Mouse (Mus musculus) left cerebral cortex, adult 18-20 months (tissue): Measurements from ENCODE around the gene Cadm1. TPM values are rescaled to one million over a fixed set of nuclear protein-coding genes. Genes with fewer than 3 reads are reported as not detected.

Experiments used
- DNase-seq, 2 experiments: peaks; one replicate each; pipeline ENCODE4 v3.0.0; 2021 to 2022; ENCODE audit warnings: low spot score in 2 of 2, mixed read lengths in 1 of 2
- total RNA-seq, 2 experiments: library from RNA; stranded (reverse); gene quantifications; 2 replicates each; pipeline ENCODE4 v1.2.3; 2021

Gene Cadm1
- total RNA-seq, 2 experiments from 2014 or later: 232 to 241 TPM

- no peak for DNase-seq
Observed at GRCm38 (mm10) chr9:47776941-47777919, 247.3 kb downstream of the Cadm1 start.

DNA sequence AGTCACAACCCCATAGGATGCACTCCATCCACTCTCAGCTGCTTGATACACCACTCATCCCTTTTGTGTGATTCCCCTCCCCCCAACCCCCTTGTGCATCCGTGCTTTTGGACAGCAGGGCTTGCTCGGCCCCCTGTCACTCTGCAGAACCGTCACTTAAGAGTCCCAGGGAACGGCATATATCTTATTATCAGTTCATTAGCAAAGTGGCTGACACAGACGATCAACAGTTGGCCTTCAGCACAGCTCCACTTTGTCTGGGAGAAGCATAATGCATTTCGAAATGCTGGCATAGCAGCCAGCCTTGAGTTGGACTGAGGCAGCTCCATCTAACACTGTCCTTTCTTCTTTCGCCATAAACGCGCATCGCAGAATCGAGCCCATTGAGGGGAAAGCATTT lies 248.5 kb downstream of the Cadm1 start:
- no peak for DNase-seq

DNA sequence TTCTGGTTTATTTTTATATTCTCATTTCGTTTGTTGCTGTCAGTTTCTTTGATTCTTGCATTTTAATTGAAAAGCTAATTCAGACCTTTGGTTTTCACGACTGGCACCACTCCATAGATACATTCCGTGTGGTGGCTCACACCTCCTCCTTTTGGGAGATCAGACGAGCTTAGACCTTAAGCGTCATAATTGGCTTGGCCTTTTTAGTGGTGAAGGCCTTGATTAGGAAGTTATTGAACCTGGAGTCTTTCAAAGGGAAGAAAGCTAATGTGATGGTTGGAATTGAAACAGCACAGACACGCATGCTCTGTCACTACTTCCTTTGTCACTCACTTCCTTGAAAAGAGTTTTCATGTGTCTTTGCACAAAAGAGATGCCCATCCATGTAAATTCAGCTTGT lies 249.3 kb downstream of the Cadm1 start:
- no peak for DNase-seq

- no peak for DNase-seq
Observed at GRCm38 (mm10) chr9:47786642-47787041, 256.7 kb downstream of the Cadm1 start.

- no peak for DNase-seq
Observed at GRCm38 (mm10) chr9:47798478-47798877, 268.5 kb downstream of the Cadm1 start.

GRCm38 (mm10) chr9:47801242-47801641 lies 271.3 kb downstream of the Cadm1 start:
- no peak for DNase-seq

- no peak for DNase-seq
Observed at GRCm38 (mm10) chr9:47802527-47802926, 272.6 kb downstream of the Cadm1 start.

DNA sequence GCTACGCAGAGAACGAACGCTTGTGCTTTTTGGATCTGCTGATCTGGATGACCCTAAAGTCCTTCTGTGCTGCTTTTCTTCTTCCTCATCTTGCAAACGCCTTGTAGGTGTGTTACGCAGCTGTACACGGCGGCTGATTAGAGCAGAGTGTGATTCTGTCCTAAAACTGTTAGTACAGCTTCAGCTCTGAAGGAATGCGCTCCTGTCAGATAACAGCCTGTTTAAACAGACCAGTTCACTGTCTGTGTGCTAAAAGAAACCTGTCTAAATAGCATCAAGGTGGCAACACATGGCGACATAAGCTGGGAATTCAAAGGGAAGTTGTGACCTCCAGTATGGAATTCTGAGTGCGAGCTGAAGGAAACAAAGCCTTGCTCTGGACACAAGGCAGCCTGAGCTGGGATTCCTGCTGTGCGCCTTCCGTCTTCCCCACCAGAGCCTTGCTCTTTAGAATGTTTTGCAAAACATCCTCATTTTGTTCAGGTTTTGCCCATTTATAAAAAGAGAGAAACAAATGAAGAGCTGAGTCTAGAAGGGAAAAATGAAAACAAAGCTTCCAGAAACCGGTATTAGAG lies 273.6 kb downstream of the Cadm1 start:
- DNase-seq: no peak

GRCm38 (mm10) chr9:47805658-47806057 lies 275.7 kb downstream of the Cadm1 start:
- DNase-seq: no peak

DNA sequence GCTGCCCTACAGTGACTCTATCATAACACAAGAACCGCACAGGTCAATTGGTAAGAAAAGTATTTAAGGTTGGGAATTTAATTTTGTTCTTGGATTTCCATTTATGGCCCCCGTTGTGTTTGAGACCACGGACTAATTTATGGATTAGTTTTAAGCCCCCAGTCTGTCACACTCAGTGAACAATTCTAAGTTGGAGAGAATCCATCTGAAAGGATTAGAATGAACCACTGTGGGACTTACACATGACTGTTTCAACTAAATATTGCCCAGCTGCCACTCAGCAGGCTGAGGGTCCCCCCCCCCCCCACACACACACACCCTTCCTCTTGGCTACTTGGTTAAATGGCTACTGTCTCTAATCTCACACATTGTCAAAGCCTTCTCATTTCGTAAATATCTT lies 295.7 kb downstream of the Cadm1 start:
- no peak for DNase-seq

- peak in 1 of 2 experiments; percentile 23 for DNase-seq
Observed at GRCm38 (mm10) chr9:47828762-47829161, 298.8 kb downstream of the Cadm1 start.

GRCm38 (mm10) chr9:47829204-47829603 lies 299.2 kb downstream of the Cadm1 start:
- DNase-seq: no peak

DNA sequence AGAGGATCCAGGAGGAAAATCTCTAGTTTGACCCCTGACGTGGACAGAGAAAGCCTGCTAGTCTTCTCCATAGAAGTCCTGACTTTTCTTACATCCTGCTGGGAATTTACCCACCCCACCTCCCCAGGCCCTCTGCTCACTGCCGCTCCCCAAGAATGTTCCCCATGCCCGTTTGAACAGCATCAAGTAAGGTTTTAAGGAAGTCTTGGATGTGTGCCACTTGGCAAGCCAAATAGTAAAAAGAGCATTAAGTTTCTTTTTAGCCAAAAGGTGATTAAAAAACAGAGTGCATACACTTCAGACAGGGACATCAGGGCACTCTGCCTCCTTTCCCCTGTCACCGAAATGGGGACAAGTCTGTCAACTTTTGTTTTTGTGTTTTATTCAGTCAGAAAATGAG lies 299.9 kb downstream of the Cadm1 start:
- no peak for DNase-seq

DNA sequence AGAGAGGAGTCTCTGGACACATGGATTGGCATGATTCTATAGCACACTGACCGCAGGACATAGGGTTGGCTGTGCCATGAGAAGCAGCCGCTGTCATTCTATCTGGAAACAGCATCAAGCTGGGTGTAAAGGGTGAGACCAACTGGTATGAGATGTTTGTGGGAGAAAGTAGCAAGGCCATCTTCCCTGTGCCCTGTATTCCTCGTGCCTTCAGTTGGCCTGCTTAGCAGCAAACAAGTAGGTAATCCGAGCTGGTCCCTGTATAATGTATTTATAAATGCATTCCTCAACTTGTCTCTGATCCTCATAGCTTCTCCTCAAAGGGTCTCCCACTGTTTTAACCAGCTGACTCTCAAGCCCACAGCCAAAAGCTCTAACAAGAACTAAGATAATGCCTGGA lies 301.4 kb downstream of the Cadm1 start:
- DNase-seq: no peak

- DNase-seq: no peak
Observed at GRCm38 (mm10) chr9:47838170-47838569, 308.2 kb downstream of the Cadm1 start.

GRCm38 (mm10) chr9:47838890-47839691 lies 309.1 kb downstream of the Cadm1 start:
- no peak for DNase-seq

DNA sequence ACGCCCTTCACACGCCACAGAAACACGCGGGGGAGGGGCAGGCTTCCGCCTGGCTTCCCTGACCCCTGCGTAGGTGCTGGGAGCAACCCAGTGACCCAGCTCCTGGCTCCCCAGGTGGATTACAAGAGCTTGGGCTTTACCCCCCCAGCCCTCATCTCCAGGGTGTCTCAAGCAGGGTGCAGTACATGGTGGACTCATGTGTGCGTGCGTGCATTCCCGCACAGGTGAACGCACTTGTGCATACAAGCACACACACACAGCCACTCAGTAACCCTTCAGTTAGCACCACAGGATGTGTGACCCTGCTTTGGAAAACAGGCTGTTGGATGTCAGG lies 309.7 kb downstream of the Cadm1 start:
- DNase-seq: no peak

- DNase-seq: no peak
Observed at GRCm38 (mm10) chr9:47843328-47843727, 313.4 kb downstream of the Cadm1 start.

- no peak for DNase-seq
Observed at GRCm38 (mm10) chr9:47846275-47846674, 316.3 kb downstream of the Cadm1 start.

- DNase-seq: no peak
Observed at GRCm38 (mm10) chr9:47846926-47847325, 317.0 kb downstream of the Cadm1 start.

DNA sequence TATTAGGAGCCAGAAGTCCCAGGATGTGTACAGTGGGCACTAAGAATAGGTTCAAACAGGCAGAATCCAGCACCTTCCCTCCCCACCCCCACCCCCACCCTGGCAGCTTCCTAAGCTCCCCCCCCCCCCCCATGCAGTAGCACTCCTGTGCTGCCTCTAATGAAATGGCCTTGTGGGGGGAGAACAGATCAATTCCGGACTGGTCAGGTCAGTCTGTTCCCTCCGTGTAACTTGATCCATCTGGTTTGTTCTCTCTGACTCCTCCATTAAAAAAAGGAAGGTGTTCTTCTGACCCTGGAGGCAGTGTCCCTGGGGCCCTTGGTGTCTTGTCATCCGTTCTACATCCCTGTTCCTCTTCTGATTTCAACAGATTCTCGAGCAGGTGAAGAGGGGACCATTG lies 317.8 kb downstream of the Cadm1 start:
- DNase-seq: no peak

DNA sequence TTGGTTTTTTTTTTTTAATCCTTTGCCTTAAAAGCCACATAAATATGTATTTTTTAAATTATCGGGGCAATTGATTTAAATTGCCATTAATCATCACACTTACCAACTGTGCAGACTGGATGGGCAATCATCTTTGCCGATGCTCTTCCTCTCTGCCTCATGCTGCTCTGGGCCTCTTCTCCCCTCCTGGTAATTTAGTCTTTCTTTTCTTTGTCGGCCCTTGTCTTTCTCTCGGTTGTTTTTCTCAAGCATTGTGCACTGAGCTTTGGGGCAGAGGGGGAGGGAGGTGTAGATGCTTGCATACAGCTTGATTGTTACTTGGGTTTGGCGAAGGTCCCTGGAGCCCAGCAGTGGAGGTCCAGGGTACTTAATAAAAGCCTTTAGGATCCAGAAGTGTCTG lies 318.8 kb downstream of the Cadm1 start:
- DNase-seq: no peak
